In the genomic region with DNA sequence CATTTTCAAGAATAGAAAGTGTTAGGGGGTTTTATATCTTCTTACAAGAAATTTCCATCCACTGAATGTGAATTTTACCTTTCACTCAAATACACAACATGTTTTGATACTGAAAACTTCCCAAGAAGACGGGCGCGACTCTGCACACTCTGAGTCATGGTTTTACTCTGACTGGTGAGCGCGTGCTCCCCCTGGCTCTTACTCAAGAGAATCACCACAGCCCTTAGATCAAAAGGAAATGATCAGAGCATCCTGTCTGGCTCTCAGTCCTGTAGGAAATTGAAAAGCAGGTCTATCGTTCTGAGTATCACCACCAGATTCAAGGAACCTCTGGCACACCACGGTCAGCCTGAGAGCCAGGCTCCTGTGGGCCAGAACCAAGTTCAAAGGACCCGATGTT, we compare ENCODE assay signal across 9 mouse cellular contexts. TPM values are rescaled to one million over a fixed set of nuclear protein-coding genes. Genes with fewer than 3 reads are reported as not detected.
A peak's percentile ranks its signal among the peaks of the same experiment; 100 is the strongest.
DNase-seq lines count a peak whose midpoint lies in the region; ATAC-seq lines count a peak whose summit lies in the region.
"Had no signal": no experiment of that assay in that cellular context is flagged by ENCODE, and none has a peak within 500 bp of the region (broad histone marks: within the 10 kb centered on the region; RNA-seq: fewer than 3 reads in every experiment).

No protein-coding gene starts in this region.

- peaks cover under 1% of the 10 kb centered on the region; the same call in 1 of the 2 replicates for H3K4me1 ChIP-seq in forebrain, embryonic 12.5 days

- no peak overlapping the region for H3K9ac ChIP-seq in forebrain, embryonic 12.5 days
- H3K9ac ChIP-seq: embryonic facial prominence, embryonic 15.5 days had no signal

- ATAC-seq in forebrain, embryonic 12.5 days (ENCODE audit: low FRiP score): no peak

- DNase-seq in kidney, postnatal 10 days: peak; percentile 60
- DNase-seq in kidney, adult 18-20 months: no peak
- DNase-seq in CD4-positive helper T cell, adult 2 months (ENCODE audit: low read depth, low spot score): peak; percentile 88
- peak; percentile 79 for DNase-seq in T-cell, adult 2 months (ENCODE audit: low spot score)
- DNase-seq in gastrocnemius, postnatal 14 days: peak; percentile 30
- DNase-seq in lung, postnatal 36 days: peak; percentile 67
- DNase-seq in thymus, postnatal 14 days: peak; percentile 66

- WGBS in forebrain, embryonic 12.5 days: 72% methylated on average over 8 of the region's 8 CpGs

- intact Hi-C loops in gastrocnemius, postnatal 14 days (cut with DNase I; ENCODE audit: low total_unique reads): no loop called here

- no peaks in the 10 kb centered on the region for H3K36me3 ChIP-seq in forebrain, embryonic 12.5 days (replicated peaks)
- H3K36me3 ChIP-seq: embryonic facial prominence, embryonic 15.5 days had no signal

- no peak overlapping the region for H3K4me3 ChIP-seq in forebrain, embryonic 12.5 days (replicated peaks)
- H3K4me3 ChIP-seq: embryonic facial prominence, embryonic 15.5 days had no signal

- no peaks in the 10 kb centered on the region for H3K27me3 ChIP-seq in forebrain, embryonic 12.5 days
- H3K27me3 ChIP-seq: embryonic facial prominence, embryonic 15.5 days had no signal

- no peaks in the 10 kb centered on the region for H3K9me3 ChIP-seq in forebrain, embryonic 12.5 days
- H3K9me3 ChIP-seq: embryonic facial prominence, embryonic 15.5 days had no signal

- no peak overlapping the region for H3K4me2 ChIP-seq in forebrain, embryonic 12.5 days
- H3K4me2 ChIP-seq: embryonic facial prominence, embryonic 15.5 days had no signal

- H3K27ac ChIP-seq in forebrain, embryonic 12.5 days: no peak overlapping the region
- H3K27ac ChIP-seq: embryonic facial prominence, embryonic 15.5 days had no signal

RNA-seq across cellular contexts. Expression of a gene that starts 5.8 kb away (rescaled TPM):
- 10 to 100 TPM; 19.6 to 20.1 TPM for total RNA-seq in gastrocnemius, postnatal 14 days (2021)
- polyA plus RNA-seq in forebrain, embryonic 12.5 days (2016; fragmentation: Nextera tagmentation; extraction: Ambion mirVana): 51.7 and 58.6 TPM in 2 replicates

RNA-seq across cellular contexts. Expression of a gene that starts 13.8 kb away (rescaled TPM):
- 1 to 10 TPM; 1.4 TPM for total RNA-seq in gastrocnemius, postnatal 14 days (2021)
- polyA plus RNA-seq in forebrain, embryonic 12.5 days (2016; fragmentation: Nextera tagmentation; extraction: Ambion mirVana): 0.37 and 0.40 TPM in 2 replicates
